Mouse (Mus musculus) limb, embryonic 14.5 days (tissue): ENCODE results near the gene Pnmt. TPM values are rescaled to one million over a fixed set of nuclear protein-coding genes. Genes with fewer than 3 reads are reported as not detected.

Experiments
- ATAC-seq: fragments of 200-750 bp; cut with Nextera tagmentation; 2 replicates; pipeline ENCODE4 v1.8.0; 2017; ENCODE audit warnings: low read depth, moderate number of reproducible peaks, moderate TSS enrichment; ENCODE audit not compliant: low FRiP score
- DNase-seq: peaks from one replicate; pipeline ENCODE4 v3.0.0-alpha.2; 2015; ENCODE audit warnings: low spot score
- H3K27ac ChIP-seq: fragments of 300-500 bp; sonication (generic); replicated peaks from 2 replicates; pipeline ENCODE4 v1.5.1; 2014; ENCODE audit warnings: low read depth, mild to moderate bottlenecking, low read length, moderate library complexity, mixed read lengths
- H3K27me3 ChIP-seq: fragments of 300-500 bp; sonication (generic); 2 replicates; pipeline ENCODE4 v1.6.1; 2014; ENCODE audit warnings: low read length, mixed read lengths; ENCODE audit not compliant: control insufficient read depth, insufficient read depth
- H3K36me3 ChIP-seq: fragments of 300-500 bp; sonication (generic); 2 replicates; pipeline ENCODE4 v1.6.1; 2014; ENCODE audit warnings: mild to moderate bottlenecking, low read length, moderate library complexity, mixed read lengths; ENCODE audit not compliant: control insufficient read depth, insufficient read depth
- H3K4me1 ChIP-seq: fragments of 300-500 bp; sonication (generic); 2 replicates; pipeline ENCODE4 v1.6.1; 2014; ENCODE audit warnings: antibody characterized with exemption, low read length, mixed read lengths; ENCODE audit not compliant: control insufficient read depth, insufficient read depth
- H3K4me2 ChIP-seq: fragments of 300-500 bp; sonication (generic); replicated peaks from 2 replicates; pipeline ENCODE4 v1.6.1; 2014; ENCODE audit warnings: low read depth, mild to moderate bottlenecking, low read length, moderate library complexity; ENCODE audit not compliant: severe bottlenecking
- H3K4me3 ChIP-seq: fragments of 300-500 bp; sonication (generic); replicated peaks from 2 replicates; pipeline ENCODE4 v1.5.1; 2014; ENCODE audit warnings: low read length
- H3K9ac ChIP-seq: fragments of 300-500 bp; sonication (generic); 2 replicates; pipeline ENCODE4 v1.6.1; 2014; ENCODE audit warnings: mild to moderate bottlenecking, low read depth, low read length, moderate library complexity; ENCODE audit not compliant: severe bottlenecking
- H3K9me3 ChIP-seq: fragments of 300-500 bp; sonication (generic); 2 replicates; pipeline ENCODE4 v1.6.1; 2016; ENCODE audit warnings: low read length; ENCODE audit not compliant: control insufficient read depth
- POLR2A ChIP-seq: fragments of 200-500 bp; IDR thresholded peaks from 2 replicates; pipeline ENCODE4 v1.8.0; 2012; ENCODE audit warnings: inconsistent platforms, mild to moderate bottlenecking, moderate library complexity, borderline replicate concordance; ENCODE audit not compliant: insufficient read depth, insufficient read length; ENCODE audit errors: extremely low read depth
- WGBS: fragments of 180-500 bp; shearing (Covaris S2); extraction: QIAGEN DNeasy Blood & Tissue Kit; methylation state at CpG from one replicate; pipeline ENCODE4 v1.1.7; 2014; 5-methylcytosine and 5-hydroxymethylcytosine counted together
- polyA plus RNA-seq, 2 experiments: library from polyadenylated mRNA; depleted of rRNA in 1 of 2; stranded (reverse) in 1 of 2; unstranded in 1 of 2; fragments of >200 nt; fragmentation: Nextera tagmentation in 1 of 2; extraction: Ambion mirVana in 1 of 2; gene quantifications; 2 replicates each; pipeline versions ENCODE4 v1.2.1 to v1.2.3; 2012 to 2014

The Pnmt gene
- polyA plus RNA-seq, 2 experiments, result 1.3 to 1.4 TPM

DNA sequence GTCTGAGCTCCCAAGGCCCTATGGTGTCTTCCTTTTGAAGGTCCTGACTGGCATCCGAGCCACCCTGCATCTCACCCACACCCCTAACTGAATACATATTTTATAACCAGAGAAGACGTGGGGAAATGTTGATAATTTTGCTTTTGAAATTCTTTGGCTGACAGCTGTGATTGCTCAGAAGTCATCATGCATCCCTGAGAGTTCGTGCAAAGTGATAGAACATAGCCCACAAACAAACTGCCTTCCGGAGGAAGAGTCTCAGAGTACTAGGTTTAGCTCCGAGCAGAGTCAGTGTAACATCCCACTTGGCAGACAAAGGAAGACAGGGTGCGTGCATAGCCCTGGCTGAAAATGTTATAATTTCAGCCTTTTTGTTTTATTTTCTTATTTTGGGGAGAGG is 13.0 kb upstream of the Pnmt start:
- Histone ChIP-seq H3K36me3 (peaks cover 51% of the 10 kb centered on the region), H3K4me1 (no peaks in the 10 kb centered on the region), H3K9ac (no peak overlapping the region), H3K27ac (no peak overlapping the region), H3K4me3 (no peak overlapping the region), H3K4me2 (no peak overlapping the region), H3K9me3 (no peaks in the 10 kb centered on the region), H3K27me3 (no peaks in the 10 kb centered on the region)
- 90% methylated on average over 6 of the region's 6 CpGs for WGBS
- ATAC-seq (no peak), DNase-seq (no peak)
- no peak for TF ChIP-seq POLR2A

- no peak for DNase-seq
These were observed 12.0 kb upstream of the Pnmt start for GRCm38 (mm10) chr11:98374266-98374665.

DNA sequence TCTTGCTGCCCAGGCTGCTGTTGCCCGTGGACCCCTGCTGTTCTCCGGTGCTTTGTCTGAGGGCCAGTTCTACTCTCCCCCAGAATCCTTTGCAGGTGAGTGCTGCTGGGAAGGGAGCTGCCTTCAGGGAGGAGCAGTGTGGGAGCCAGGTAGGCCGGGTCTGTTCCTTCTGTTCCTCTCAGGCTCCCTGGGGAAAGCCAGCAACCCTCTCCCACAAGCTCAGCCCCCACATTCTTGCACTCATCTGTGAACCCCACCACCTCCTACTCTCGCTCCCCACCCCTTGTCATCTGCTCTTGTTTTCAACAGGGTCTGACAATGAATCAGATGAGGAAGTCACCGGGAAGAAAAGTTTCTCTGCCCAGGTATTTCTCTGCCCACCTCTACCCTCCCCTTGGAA is 9.5 kb upstream of the Pnmt start:
- Histone ChIP-seq H3K36me3 (peaks cover 76% of the 10 kb centered on the region), H3K4me3 (no peak overlapping the region), H3K4me1 (no peaks in the 10 kb centered on the region), H3K27me3 (no peaks in the 10 kb centered on the region), H3K4me2 (no peak overlapping the region), H3K9ac (no peak overlapping the region), H3K27ac (no peak overlapping the region), H3K9me3 (no peaks in the 10 kb centered on the region)
- WGBS, result 61% methylated on average over 5 of the region's 5 CpGs
- no peak for ATAC-seq
- no peak for DNase-seq
- TF ChIP-seq POLR2A, result no peak

More at GRCm38 (mm10) chr11:98374266-98374665, 12.0 kb upstream of the Pnmt start:
- Histone ChIP-seq H3K27ac (no peak overlapping the region), H3K4me2 (no peak overlapping the region), H3K9me3 (no peaks in the 10 kb centered on the region), H3K4me3 (no peak overlapping the region), H3K4me1 (no peaks in the 10 kb centered on the region), H3K36me3 (peaks cover 61% of the 10 kb centered on the region), H3K9ac (no peak overlapping the region), H3K27me3 (no peaks in the 10 kb centered on the region)
- ATAC-seq, result no peak
- no peak for TF ChIP-seq POLR2A
- 82% methylated on average over 8 of the region's 8 CpGs for WGBS

DNA sequence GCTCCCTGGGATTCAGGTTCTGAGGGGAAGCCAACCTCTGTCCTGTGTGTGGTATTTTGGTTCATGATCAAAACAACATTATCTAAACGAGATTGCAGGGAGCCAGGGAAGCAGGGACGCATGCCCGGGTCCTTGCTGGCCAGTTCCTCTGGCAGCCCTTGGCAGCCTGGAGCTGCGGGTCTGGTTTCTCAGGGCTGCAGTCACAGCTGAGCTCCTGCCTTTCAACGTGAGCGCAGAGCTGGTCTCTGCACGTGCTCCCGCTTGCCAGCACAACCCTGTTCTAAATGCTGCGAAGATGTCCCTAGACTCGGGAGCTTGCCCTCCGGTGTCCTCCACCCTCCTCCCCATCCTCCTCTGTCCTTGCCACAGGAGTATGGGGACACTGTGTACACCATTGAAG is 8.5 kb upstream of the Pnmt start:
- Histone ChIP-seq H3K4me3 (no peak overlapping the region), H3K9ac (no peak overlapping the region), H3K9me3 (no peaks in the 10 kb centered on the region), H3K4me1 (no peaks in the 10 kb centered on the region), H3K27ac (no peak overlapping the region), H3K27me3 (no peaks in the 10 kb centered on the region), H3K4me2 (no peak overlapping the region), H3K36me3 (peaks cover 76% of the 10 kb centered on the region)
- no peak for DNase-seq
- no peak for TF ChIP-seq POLR2A
- 82% methylated on average over 11 of the region's 11 CpGs for WGBS
- ATAC-seq, result no peak

GRCm38 (mm10) chr11:98379379-98379778 is 6.9 kb upstream of the Pnmt start:
- Histone ChIP-seq H3K9me3 (no peaks in the 10 kb centered on the region), H3K36me3 (peaks cover 63% of the 10 kb centered on the region), H3K9ac (no peak overlapping the region), H3K4me3 (no peak overlapping the region), H3K27ac (no peak overlapping the region), H3K4me2 (no peak overlapping the region), H3K27me3 (0 out of 2 replicates have a peak, but pooled peaks cover 4% of the 10 kb centered on the region), H3K4me1 (no peaks in the 10 kb centered on the region)
- ATAC-seq (no peak), DNase-seq (no peak)
- WGBS, result 91% methylated on average over 7 of the region's 7 CpGs
- no peak for TF ChIP-seq POLR2A

DNA sequence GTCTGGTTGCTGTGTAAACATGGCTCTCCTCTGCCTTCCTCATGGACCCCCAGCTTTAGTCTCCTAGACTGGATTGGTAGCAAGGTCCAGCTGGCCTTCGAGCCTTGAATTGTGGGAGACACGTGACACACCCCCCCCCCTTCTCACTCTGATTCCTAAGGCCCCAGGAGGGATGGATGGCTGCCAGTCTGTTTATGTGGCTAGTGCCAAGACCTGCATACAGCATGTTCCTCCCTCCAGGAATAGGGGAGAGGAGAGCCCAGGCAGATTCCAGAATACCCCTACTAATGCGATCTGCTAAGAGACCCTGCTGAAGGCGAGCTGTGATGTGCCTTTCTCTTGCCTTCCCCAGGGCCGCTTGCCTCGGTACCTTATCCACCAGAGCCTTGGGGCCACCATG is 6.1 kb upstream of the Pnmt start:
- Histone ChIP-seq H3K4me3 (no peak overlapping the region), H3K4me1 (no peaks in the 10 kb centered on the region), H3K36me3 (peaks cover 56% of the 10 kb centered on the region), H3K9ac (no peak overlapping the region), H3K27me3 (peaks cover 6% of the 10 kb centered on the region; the same call in 1 of the 2 replicates), H3K4me2 (no peak overlapping the region), H3K9me3 (no peaks in the 10 kb centered on the region), H3K27ac (no peak overlapping the region)
- 81% methylated on average over 6 of the region's 6 CpGs for WGBS
- TF ChIP-seq POLR2A, result no peak
- DNase-seq, result no peak
- no peak for ATAC-seq
